Mouse (Mus musculus) central nervous system, embryonic 11.5 days (tissue): ENCODE data around the gene Gm3045. TPM values are rescaled to one million over a fixed set of nuclear protein-coding genes. Genes with fewer than 3 reads are reported as not detected.

Source experiments
- polyA plus RNA-seq: library from polyadenylated mRNA; depleted of rRNA; stranded (reverse); fragments of >200 nt; gene quantifications from 2 replicates; pipeline ENCODE4 v1.2.3, GENCODE M21; 2012; rRNA removed

The Gm3045 gene
- polyA plus RNA-seq = not detected in 2 replicates

DNA sequence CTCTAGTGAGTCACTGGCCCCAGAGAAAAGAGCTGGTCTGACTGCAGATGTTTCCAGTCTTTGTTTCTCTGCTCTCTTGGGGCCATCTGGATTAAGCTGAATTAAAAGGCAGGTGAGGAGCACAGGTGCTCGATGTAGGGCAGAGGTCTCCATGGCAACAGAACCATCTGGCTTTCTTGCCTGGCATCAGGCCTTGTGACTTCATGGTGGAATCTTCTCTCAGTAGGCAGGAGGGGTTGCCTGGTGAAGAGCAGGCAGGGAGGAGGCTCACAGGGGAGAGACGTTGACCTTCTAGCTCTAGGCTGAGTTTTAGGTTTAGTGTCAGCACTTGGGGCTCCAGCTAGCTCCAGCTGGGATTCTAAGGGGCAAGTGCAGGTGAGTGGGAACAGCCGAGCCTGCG lies at the start of gene Gm3045:
Gm3045 (plus strand) TSS at position 230 of the 400 bp plus-strand sequence.

DNA sequence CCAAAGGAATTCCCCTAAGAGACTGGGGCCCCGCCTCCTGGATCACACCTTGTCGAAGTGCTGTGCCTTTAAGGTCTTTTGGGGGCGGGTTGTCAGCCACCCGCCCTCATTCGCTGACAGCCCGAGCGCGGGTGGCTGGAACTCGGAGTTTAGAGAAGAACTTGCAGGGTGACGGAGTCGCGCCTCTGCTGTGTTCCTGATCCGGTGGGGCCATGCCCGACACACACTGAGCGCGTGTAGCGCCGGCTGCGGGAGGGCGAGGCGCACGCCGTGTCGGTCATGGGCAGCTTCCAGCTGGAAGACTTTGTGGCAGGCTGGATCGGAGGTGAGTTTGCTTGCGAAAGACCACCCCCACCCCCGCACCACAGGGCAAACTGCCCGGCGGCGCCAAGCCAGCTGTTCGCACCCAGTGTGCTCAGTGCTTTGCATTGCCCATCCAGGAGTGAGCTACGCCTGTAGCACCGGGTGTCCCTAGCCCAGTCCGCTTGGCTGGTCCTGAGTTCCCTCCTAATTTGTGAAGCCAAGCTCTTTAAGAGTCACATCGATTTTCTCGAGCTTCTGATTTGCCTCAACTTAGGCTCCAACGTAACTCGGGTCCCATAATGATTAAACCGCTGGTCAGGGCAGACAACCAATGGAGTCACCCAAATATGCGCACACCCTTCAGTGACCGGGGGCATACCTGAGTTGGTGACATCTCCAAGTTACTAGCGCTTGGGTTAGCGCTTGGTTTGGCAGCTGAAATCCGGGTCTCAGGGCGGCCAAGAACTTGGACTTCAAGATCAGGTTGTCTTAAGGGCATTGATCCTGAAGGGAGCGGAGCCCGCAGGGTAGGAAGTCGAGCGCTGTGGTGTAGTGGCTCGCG lies 12.0 kb downstream of the Gm3045 start, which contains the start of gene Slc25a48:
Slc25a48 (plus strand) TSS at position 145 of the 865 bp plus-strand sequence.

DNA sequence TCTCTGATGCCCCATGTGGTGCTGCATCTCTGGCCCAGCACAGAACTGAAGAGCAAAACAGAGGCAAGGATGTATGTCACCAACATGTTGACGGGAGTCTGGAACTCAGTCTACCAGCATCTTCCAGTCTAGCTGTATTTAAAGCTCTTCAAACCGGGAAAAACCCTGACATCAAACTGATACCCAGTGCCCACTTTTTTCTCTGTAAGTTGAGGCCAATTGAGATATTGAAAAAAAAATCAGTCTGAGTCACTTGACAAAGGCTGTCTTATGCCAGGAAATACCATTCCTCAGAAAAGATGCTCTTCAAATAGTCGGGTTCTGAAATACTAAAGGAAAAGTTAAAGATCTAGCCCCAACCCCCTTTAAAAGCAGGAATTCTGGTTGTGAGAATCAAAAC lies 55.8 kb downstream of the Gm3045 start, which contains the start of gene Il9:
Il9 (minus strand) TSS at position 101 of the 400 bp plus-strand sequence.

Other genes starting within 250 kb of the Gm3045 start
- gene Tifab, start 247.7 kb upstream of the Gm3045 start, polyA plus RNA-seq = 0.72 and 0.96 TPM in 2 replicates
- gene Neurog1, start 174.4 kb upstream of the Gm3045 start, polyA plus RNA-seq = 39.3 and 49.9 TPM in 2 replicates
- gene Cxcl14, start 130.0 kb upstream of the Gm3045 start, polyA plus RNA-seq = 11.0 and 38.8 TPM in 2 replicates
- 0.06 and 0.07 TPM in 2 replicates for gene Slc25a48, start 11.8 kb downstream of the Gm3045 start, polyA plus RNA-seq
- gene Il9, start 55.7 kb downstream of the Gm3045 start, polyA plus RNA-seq = not detected in 2 replicates
- gene Fbxl21, start 95.9 kb downstream of the Gm3045 start, polyA plus RNA-seq = 1.7 and 3.4 TPM in 2 replicates
- 1.0 and 1.5 TPM in 2 replicates for gene Lect2, start 121.9 kb downstream of the Gm3045 start, polyA plus RNA-seq
- 17.5 and 67.5 TPM in 2 replicates for gene Tgfbi, start 182.9 kb downstream of the Gm3045 start, polyA plus RNA-seq